31 mouse cellular contexts compared by ENCODE assay signal in genomic region chr5:148416461-148416860, GRCm38 (mm10).
"Had no signal": no experiment of that assay in that cellular context is flagged by ENCODE, and none has a peak within 500 bp of the region (broad histone marks: within the 10 kb centered on the region; RNA-seq: fewer than 3 reads in every experiment).

No protein-coding gene starts in this region.

- H3K27me3 ChIP-seq: heart, embryonic 12.5 days; heart, embryonic 13.5 days; heart, embryonic 15.5 days; hindbrain, embryonic 12.5 days; hindbrain, embryonic 13.5 days; hindbrain, embryonic 15.5 days; intestine, embryonic 15.5 days; kidney, embryonic 15.5 days had no signal

- H3K4me3 ChIP-seq: heart, embryonic 10.5 days; heart, embryonic 12.5 days; heart, embryonic 13.5 days; heart, embryonic 15.5 days; hindbrain, embryonic 10.5 days; hindbrain, embryonic 12.5 days; hindbrain, embryonic 13.5 days; hindbrain, embryonic 15.5 days; intestine, embryonic 15.5 days; kidney, embryonic 15.5 days; layer of hippocampus, adult 2 months had no signal

- H3K27ac ChIP-seq: heart, embryonic 10.5 days; heart, embryonic 13.5 days; heart, embryonic 15.5 days; hindbrain, embryonic 10.5 days; hindbrain, embryonic 12.5 days; hindbrain, embryonic 13.5 days; hindbrain, embryonic 14.5 days; hindbrain, embryonic 15.5 days; hindbrain, postnatal 0 days; intestine, embryonic 15.5 days; kidney, embryonic 15.5 days; kidney, postnatal 0 days; layer of hippocampus, adult 2 months had no signal

- H3K9ac ChIP-seq: heart, embryonic 12.5 days; heart, embryonic 13.5 days; heart, embryonic 15.5 days; hindbrain, embryonic 12.5 days; hindbrain, embryonic 13.5 days; hindbrain, embryonic 14.5 days; hindbrain, embryonic 15.5 days; intestine, embryonic 15.5 days; kidney, embryonic 15.5 days had no signal

- H3K4me1 ChIP-seq: hindbrain, embryonic 10.5 days; hindbrain, embryonic 12.5 days; hindbrain, embryonic 13.5 days; hindbrain, embryonic 15.5 days; intestine, embryonic 15.5 days; kidney, embryonic 15.5 days had no signal

- H3K9me3 ChIP-seq: heart, embryonic 10.5 days; hindbrain, embryonic 12.5 days; hindbrain, embryonic 15.5 days; intestine, embryonic 15.5 days; kidney, embryonic 15.5 days had no signal

- ATAC-seq: hindbrain, embryonic 16.5 days; hindbrain, postnatal 0 days; inflammation-experienced regulatory T-cells, adult 6 months; intestine, embryonic 15.5 days; intestine, postnatal 0 days had no signal

- H3K36me3 ChIP-seq: heart, embryonic 10.5 days; heart, embryonic 12.5 days; heart, embryonic 13.5 days; heart, embryonic 15.5 days; hindbrain, embryonic 10.5 days; hindbrain, embryonic 12.5 days; hindbrain, embryonic 13.5 days; hindbrain, embryonic 15.5 days; intestine, embryonic 15.5 days; kidney, embryonic 15.5 days had no signal

- H3K4me2 ChIP-seq: heart, embryonic 11.5 days; heart, embryonic 12.5 days; heart, embryonic 13.5 days; heart, embryonic 15.5 days; hindbrain, embryonic 12.5 days; hindbrain, embryonic 13.5 days; hindbrain, embryonic 14.5 days; hindbrain, embryonic 15.5 days; intestine, embryonic 15.5 days; kidney, embryonic 15.5 days had no signal

- DNase-seq: heart, postnatal 36 days; kidney, adult 11 months; kidney, adult 18-20 months; kidney, adult 2 months; kidney, adult 8-10 months; kidney, adult 9 months; kidney, postnatal 10 days; kidney, postnatal 14 days; kidney, postnatal 25 days; kidney, postnatal 36 days; kidney, postnatal 4 days; layer of hippocampus, adult 9-11 months; layer of hippocampus, postnatal 36 days had no signal
